Mouse (Mus musculus): ENCODE measurements around the gene Cyp2b19. TPM values are rescaled to one million over a fixed set of nuclear protein-coding genes. Genes with fewer than 3 reads are reported as not detected.

The Cyp2b19 gene
- polyA plus RNA-seq, 1 experiment from 2014 or later: not detected

Other genes starting within 250 kb of the Cyp2b19 start
- not detected in 2 replicates for gene Nlrp9a, start 222.1 kb upstream of the Cyp2b19 start, polyA plus RNA-seq (2015; fragmentation: Nextera tagmentation; extraction: Ambion mirVana)
- gene Vmn1r185, start 138.7 kb upstream of the Cyp2b19 start, polyA plus RNA-seq (2015; fragmentation: Nextera tagmentation; extraction: Ambion mirVana): not detected in 2 replicates
- not detected in 2 replicates for gene Cyp2b23, start 70.7 kb upstream of the Cyp2b19 start, polyA plus RNA-seq (2015; fragmentation: Nextera tagmentation; extraction: Ambion mirVana)
- not detected in 2 replicates for gene Cyp2g1, start 51.8 kb downstream of the Cyp2b19 start, polyA plus RNA-seq (2015; fragmentation: Nextera tagmentation; extraction: Ambion mirVana)
- gene Cyp2a5, start 78.2 kb downstream of the Cyp2b19 start, polyA plus RNA-seq (2015; fragmentation: Nextera tagmentation; extraction: Ambion mirVana): not detected in 2 replicates
- not detected in 2 replicates for gene Cyp2a22, start 182.2 kb downstream of the Cyp2b19 start, polyA plus RNA-seq (2015; fragmentation: Nextera tagmentation; extraction: Ambion mirVana)